Mouse (Mus musculus): ENCODE results near the gene Cav2.

- TF ChIP-seq POLR2A (IDR thresholded peaks at IDR 0.05; ENCODE audit: borderline replicate concordance, control insufficient read depth, low read depth, low read length), result no peak
- no peak for TF ChIP-seq CTCF (IDR thresholded peaks at IDR 0.05; ENCODE audit: control insufficient read depth, insufficient read depth, low read length)
These were observed 740 bp downstream of the Cav2 start for GRCm38 (mm10) chr6:17281757-17282092.

All from bone marrow, adult 2 months (tissue).